Comparison of ENCODE assay signal across 22 mouse cellular contexts in genomic region chr11:100371981-100372558, GRCm38 (mm10). TPM values are rescaled to one million over a fixed set of nuclear protein-coding genes. Genes with fewer than 3 reads are reported as not detected.
DNase-seq lines count a peak whose midpoint lies in the region; ATAC-seq and TF ChIP-seq lines count a peak whose summit lies in the region.
"Had no signal": no experiment of that assay in that cellular context is flagged by ENCODE, and none has a peak within 500 bp of the region (broad histone marks: within the 10 kb centered on the region; RNA-seq: fewer than 3 reads in every experiment).

No protein-coding gene starts in this region.

- no peak overlapping the region for H3K9ac ChIP-seq in hindbrain, embryonic 14.5 days
- H3K9ac ChIP-seq in midbrain, embryonic 15.5 days = no peak overlapping the region
- H3K9ac ChIP-seq in neural tube, embryonic 15.5 days (replicated peaks) = no peak overlapping the region
- H3K9ac ChIP-seq: forebrain, postnatal 0 days; liver, embryonic 13.5 days had no signal

- peak; percentile 52 for DNase-seq in retina, postnatal 1 day
- no peak for DNase-seq in retina, embryonic 14.5 days (ENCODE audit: low spot score)
- peak; percentile 46 for DNase-seq in brain, embryonic 14.5 days (ENCODE audit: low read depth)
- no peak for DNase-seq in hindbrain, embryonic 14.5 days (ENCODE audit: low spot score)
- DNase-seq in left cerebral cortex, postnatal 10 days (ENCODE audit: extremely low spot score in 1 of 2, low spot score in 2 of 2) = no peak
- DNase-seq: cerebellum, postnatal 14 days; forebrain, postnatal 0 days; gastrocnemius, postnatal 14 days; kidney, adult 11 months; kidney, postnatal 14 days; layer of hippocampus, adult 9-11 months; left cerebral cortex, postnatal 4 days; liver, embryonic 13.5 days; thymus, postnatal 25 days had no signal

- no peaks in the 10 kb centered on the region for H3K4me1 ChIP-seq in hindbrain, embryonic 14.5 days (replicated peaks; ENCODE audit: control insufficient read depth, insufficient read depth, low read length)
- no peaks in the 10 kb centered on the region for H3K4me1 ChIP-seq in midbrain, embryonic 15.5 days
- no peaks in the 10 kb centered on the region for H3K4me1 ChIP-seq in neural tube, embryonic 15.5 days
- H3K4me1 ChIP-seq: liver, embryonic 13.5 days had no signal

- no peak overlapping the region for H3K4me3 ChIP-seq in hindbrain, embryonic 14.5 days (replicated peaks; ENCODE audit: low read length)
- H3K4me3 ChIP-seq in midbrain, embryonic 15.5 days = no peak overlapping the region
- H3K4me3 ChIP-seq in neural tube, embryonic 15.5 days (replicated peaks) = no peak overlapping the region
- H3K4me3 ChIP-seq: heart, embryonic 10.5 days; liver, embryonic 13.5 days had no signal

- no peaks in the 10 kb centered on the region for H3K27me3 ChIP-seq in hindbrain, embryonic 14.5 days (ENCODE audit: control insufficient read depth, insufficient read depth, low read length)
- H3K27me3 ChIP-seq in midbrain, embryonic 15.5 days (replicated peaks) = no peaks in the 10 kb centered on the region
- H3K27me3 ChIP-seq in neural tube, embryonic 15.5 days (replicated peaks) = no peaks in the 10 kb centered on the region
- H3K27me3 ChIP-seq: liver, embryonic 13.5 days had no signal

- no peak overlapping the region for H3K27ac ChIP-seq in hindbrain, embryonic 14.5 days
- no peak overlapping the region for H3K27ac ChIP-seq in midbrain, embryonic 15.5 days
- no peak overlapping the region for H3K27ac ChIP-seq in neural tube, embryonic 15.5 days (replicated peaks)
- H3K27ac ChIP-seq: heart, embryonic 10.5 days; liver, embryonic 13.5 days had no signal

- 65% methylated on average over 7 of the region's 8 CpGs for WGBS in hindbrain, embryonic 14.5 days
- 51% methylated on average over 8 of the region's 8 CpGs for WGBS in midbrain, embryonic 15.5 days
- WGBS in neural tube, embryonic 15.5 days = 66% methylated on average over 7 of the region's 8 CpGs

- H3K36me3 ChIP-seq in hindbrain, embryonic 14.5 days (replicated peaks; ENCODE audit: control insufficient read depth, insufficient read depth) = peaks cover 70% of the 10 kb centered on the region
- peaks cover 42% of the 10 kb centered on the region for H3K36me3 ChIP-seq in midbrain, embryonic 15.5 days (replicated peaks)
- H3K36me3 ChIP-seq in neural tube, embryonic 15.5 days = peaks cover 44% of the 10 kb centered on the region

- no peak for TF ChIP-seq CTCF in brain, embryonic 14.5 days (IDR thresholded peaks at IDR 0.05; ENCODE audit: borderline replicate concordance, extremely low read depth, insufficient read depth, insufficient read length)

- H3K4me2 ChIP-seq in hindbrain, embryonic 14.5 days (replicated peaks) = no peak overlapping the region
- H3K4me2 ChIP-seq in midbrain, embryonic 15.5 days = no peak overlapping the region
- no peak overlapping the region for H3K4me2 ChIP-seq in neural tube, embryonic 15.5 days
- H3K4me2 ChIP-seq: liver, embryonic 13.5 days had no signal

- intact Hi-C loops in left cerebral cortex, postnatal 10 days (cut with DNase I) = no loop called here

- peak; percentile 53; the same call in 1 of the 2 replicates for ATAC-seq in hindbrain, embryonic 14.5 days (ENCODE audit: low FRiP score)
- ATAC-seq in midbrain, embryonic 15.5 days (replicated peaks) = peak; percentile 46
- no peak for ATAC-seq in erythroblast, adult 5-6 weeks (replicated peaks; ENCODE audit: low FRiP score, poor library complexity, severe bottlenecking)
- no peak for ATAC-seq in neural tube, embryonic 15.5 days (ENCODE audit: low FRiP score)
- ATAC-seq: forebrain, postnatal 0 days had no signal

- TF ChIP-seq POLR2A in brain, embryonic 14.5 days (IDR thresholded peaks at IDR 0.05; ENCODE audit: borderline replicate concordance, extremely low read depth, insufficient read depth, insufficient read length, poor library complexity, severe bottlenecking) = no peak

- H3K9me3 ChIP-seq in hindbrain, embryonic 14.5 days (ENCODE audit: control insufficient read depth, low read length) = no peaks in the 10 kb centered on the region
- H3K9me3 ChIP-seq in midbrain, embryonic 15.5 days = no peaks in the 10 kb centered on the region
- H3K9me3 ChIP-seq in neural tube, embryonic 15.5 days (replicated peaks) = no peaks in the 10 kb centered on the region
- H3K9me3 ChIP-seq: heart, embryonic 10.5 days; liver, embryonic 13.5 days had no signal

RNA-seq across cellular contexts. Expression of gene Hap1, which starts 16.1 kb away (rescaled TPM):
- polyA plus RNA-seq in brain, embryonic 14.5 days (2012; rRNA removed) = 188 and 226 TPM in 2 replicates
- polyA plus RNA-seq in hindbrain, embryonic 14.5 days (2014; fragmentation: Nextera tagmentation; extraction: Ambion mirVana) = 105 and 137 TPM in 2 replicates
- polyA plus RNA-seq in midbrain, embryonic 15.5 days (2015; fragmentation: Nextera tagmentation; extraction: Ambion mirVana) = 315 and 316 TPM in 2 replicates
- not detected in 2 replicates for total RNA-seq in erythroblast, adult 5-6 weeks (2015; ENCODE audit: low replicate concordance)
- not detected in 2 replicates for total RNA-seq in erythroblast, adult 5-6 weeks (2017; ENCODE audit: low replicate concordance)
- 233 and 264 TPM in 2 replicates for polyA plus RNA-seq in neural tube, embryonic 15.5 days (2015; fragmentation: Nextera tagmentation; extraction: Ambion mirVana)
- 100 to 1,000 TPM; 109 to 139 TPM for total RNA-seq in left cerebral cortex, postnatal 10 days (2021)
- total RNA-seq: megakaryocyte-erythroid progenitor cell, adult 5-6 weeks had no signal

RNA-seq across cellular contexts. Expression of gene Jup, which starts 25.5 kb away (rescaled TPM):
- 69.6 and 94.2 TPM in 2 replicates for polyA plus RNA-seq in brain, embryonic 14.5 days (2012; rRNA removed)
- 59.6 and 60.2 TPM in 2 replicates for polyA plus RNA-seq in hindbrain, embryonic 14.5 days (2014; fragmentation: Nextera tagmentation; extraction: Ambion mirVana)
- polyA plus RNA-seq in midbrain, embryonic 15.5 days (2015; fragmentation: Nextera tagmentation; extraction: Ambion mirVana) = 104 and 105 TPM in 2 replicates
- 1.5 and 2.3 TPM in 2 replicates for total RNA-seq in erythroblast, adult 5-6 weeks (2015; ENCODE audit: low replicate concordance)
- total RNA-seq in erythroblast, adult 5-6 weeks (2017; ENCODE audit: low replicate concordance) = 0.28 and 1.8 TPM in 2 replicates
- 58.2 and 74.6 TPM in 2 replicates for polyA plus RNA-seq in neural tube, embryonic 15.5 days (2015; fragmentation: Nextera tagmentation; extraction: Ambion mirVana)
- total RNA-seq in left cerebral cortex, postnatal 10 days (2021) = 10 to 100 TPM; 46.3 to 49.9 TPM

RNA-seq across cellular contexts. Expression of gene Gast, which starts 37.9 kb away (rescaled TPM):
- polyA plus RNA-seq in brain, embryonic 14.5 days (2012; rRNA removed) = 0.60 and 0.66 TPM in 2 replicates
- 0.50 TPM in 1 of 2 replicates, not detected in the other for polyA plus RNA-seq in hindbrain, embryonic 14.5 days (2014; fragmentation: Nextera tagmentation; extraction: Ambion mirVana)
- 2.0 and 2.3 TPM in 2 replicates for polyA plus RNA-seq in midbrain, embryonic 15.5 days (2015; fragmentation: Nextera tagmentation; extraction: Ambion mirVana)
- not detected in 2 replicates for total RNA-seq in erythroblast, adult 5-6 weeks (2015; ENCODE audit: low replicate concordance)
- total RNA-seq in erythroblast, adult 5-6 weeks (2017; ENCODE audit: low replicate concordance) = not detected in 2 replicates
- polyA plus RNA-seq in neural tube, embryonic 15.5 days (2015; fragmentation: Nextera tagmentation; extraction: Ambion mirVana) = 0.75 TPM in 1 of 2 replicates, not detected in the other
- not detected for total RNA-seq in left cerebral cortex, postnatal 10 days (2021)
- total RNA-seq: adrenal gland, postnatal 4 days; forebrain, postnatal 0 days; gastrocnemius, postnatal 14 days; heart, postnatal 25 days; left cerebral cortex, postnatal 4 days; megakaryocyte-erythroid progenitor cell, adult 5-6 weeks had no signal
- polyA plus RNA-seq: heart, embryonic 10.5 days; liver, embryonic 13.5 days; lung, embryonic 16.5 days had no signal

RNA-seq across cellular contexts. Expression of gene P3h4, which starts 42.6 kb away (rescaled TPM):
- polyA plus RNA-seq in brain, embryonic 14.5 days (2012; rRNA removed) = 20.2 and 21.1 TPM in 2 replicates
- 19.1 and 20.4 TPM in 2 replicates for polyA plus RNA-seq in hindbrain, embryonic 14.5 days (2014; fragmentation: Nextera tagmentation; extraction: Ambion mirVana)
- 20.3 and 21.2 TPM in 2 replicates for polyA plus RNA-seq in midbrain, embryonic 15.5 days (2015; fragmentation: Nextera tagmentation; extraction: Ambion mirVana)
- total RNA-seq in erythroblast, adult 5-6 weeks (2015; ENCODE audit: low replicate concordance) = not detected in 2 replicates
- total RNA-seq in erythroblast, adult 5-6 weeks (2017; ENCODE audit: low replicate concordance) = not detected in 2 replicates
- polyA plus RNA-seq in neural tube, embryonic 15.5 days (2015; fragmentation: Nextera tagmentation; extraction: Ambion mirVana) = 24.3 and 24.4 TPM in 2 replicates
- 1 to 10 TPM; 6.7 to 7.1 TPM for total RNA-seq in left cerebral cortex, postnatal 10 days (2021)

RNA-seq across cellular contexts. Expression of gene Fkbp10, which starts 43.4 kb away (rescaled TPM):
- polyA plus RNA-seq in brain, embryonic 14.5 days (2012; rRNA removed) = 25.0 and 32.8 TPM in 2 replicates
- 22.7 and 24.7 TPM in 2 replicates for polyA plus RNA-seq in hindbrain, embryonic 14.5 days (2014; fragmentation: Nextera tagmentation; extraction: Ambion mirVana)
- 23.3 and 27.5 TPM in 2 replicates for polyA plus RNA-seq in midbrain, embryonic 15.5 days (2015; fragmentation: Nextera tagmentation; extraction: Ambion mirVana)
- not detected in 2 replicates for total RNA-seq in erythroblast, adult 5-6 weeks (2015; ENCODE audit: low replicate concordance)
- not detected in 2 replicates for total RNA-seq in erythroblast, adult 5-6 weeks (2017; ENCODE audit: low replicate concordance)
- 29.8 and 38.9 TPM in 2 replicates for polyA plus RNA-seq in neural tube, embryonic 15.5 days (2015; fragmentation: Nextera tagmentation; extraction: Ambion mirVana)
- total RNA-seq in left cerebral cortex, postnatal 10 days (2021) = 10 to 100 TPM; 12.2 to 13.1 TPM
- total RNA-seq: megakaryocyte-erythroid progenitor cell, adult 5-6 weeks had no signal

Comparison
In these comparisons a context has a peak if more than half of its experiments do, and no peak if none do; other contexts are left out.
1. DNase-seq: peak in retina, postnatal 1 day (single experiment) and brain, embryonic 14.5 days (single experiment); none in retina, embryonic 14.5 days (single experiment), hindbrain, embryonic 14.5 days (single experiment) and left cerebral cortex, postnatal 10 days (0 of 2).
2. ATAC-seq: peak in hindbrain, embryonic 14.5 days (single experiment) and midbrain, embryonic 15.5 days (single experiment); none in erythroblast, adult 5-6 weeks (single experiment) and neural tube, embryonic 15.5 days (single experiment).